Mouse (Mus musculus) brown adipose tissue, adult 24 weeks (tissue): ENCODE data around the gene Psmf1. TPM values are rescaled to one million over a fixed set of nuclear protein-coding genes. Genes with fewer than 3 reads are reported as not detected.
A peak's percentile ranks its signal among the peaks of the same experiment; 100 is the strongest.

ENCODE experiments used
- H3K27ac ChIP-seq: fragments of 200-500 bp; replicated peaks from 2 replicates; pipeline ENCODE4 v1.5.1; 2012; ENCODE audit warnings: low read depth, mild to moderate bottlenecking, low read length
- H3K4me1 ChIP-seq: fragments of 200-500 bp; 2 replicates; pipeline ENCODE4 v1.6.1; 2012; ENCODE audit warnings: low read length, mixed read lengths; ENCODE audit not compliant: control insufficient read depth, insufficient read depth, insufficient read length
- H3K4me3 ChIP-seq: fragments of 200-500 bp; 2 replicates; pipeline ENCODE4 v1.5.1; 2012; ENCODE audit warnings: low read depth, mild to moderate bottlenecking, low read length, moderate library complexity; ENCODE audit not compliant: insufficient read depth
- polyA plus RNA-seq: library from polyadenylated mRNA; stranded (reverse); fragments of >200 nt; gene quantifications from 2 replicates; pipeline ENCODE4 v1.2.4, GENCODE M21; 2012; ENCODE audit not compliant: missing spikeins, insufficient read depth, insufficient read length

Psmf1 gene
- polyA plus RNA-seq, 1 experiment: 18.9 TPM

DNA sequence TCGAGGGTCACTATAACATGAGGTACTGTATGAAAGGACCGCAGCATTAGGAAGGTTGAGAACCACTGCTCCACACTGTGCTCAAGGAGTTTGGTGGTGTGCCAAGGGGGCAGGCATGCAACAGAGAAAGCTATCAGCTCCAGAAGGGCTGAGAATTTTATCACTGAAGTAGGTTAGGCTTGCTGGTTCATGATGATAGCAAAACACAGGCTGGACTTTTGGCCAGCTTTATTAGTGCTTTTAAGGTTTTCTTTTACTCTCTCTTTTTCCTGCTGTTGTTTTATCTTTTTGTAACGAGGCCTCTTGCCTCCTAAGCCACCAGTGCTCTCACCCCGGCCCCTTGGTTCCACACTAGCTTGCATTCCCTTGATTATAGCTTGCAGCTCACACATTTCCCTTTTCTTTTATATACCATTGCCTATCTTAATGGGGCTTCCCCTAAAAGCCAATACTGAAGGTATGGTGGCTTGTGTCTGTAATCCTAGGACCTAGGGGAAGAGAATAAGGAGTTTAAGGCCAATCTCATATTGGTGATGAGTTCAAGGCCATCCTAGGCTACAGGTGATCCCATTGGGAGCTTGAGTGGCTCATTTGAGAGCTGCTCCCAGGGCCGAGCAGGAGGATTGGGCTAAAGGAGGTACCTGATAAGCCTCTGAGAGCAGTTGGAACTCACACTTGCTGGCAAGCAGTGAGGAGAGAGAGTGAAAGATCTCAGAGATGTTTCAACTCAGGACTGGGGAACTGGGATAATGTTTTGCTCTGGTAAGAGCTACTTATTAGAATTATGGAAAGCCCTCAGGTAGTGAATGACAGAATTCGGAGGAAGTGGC, 921 bp downstream of the Psmf1 start:
- Histone ChIP-seq H3K4me1 (peaks cover 10% of the 10 kb centered on the region; the same call in 1 of the 2 replicates), H3K27ac (no peak overlapping the region), H3K4me3 (no peak overlapping the region)

GRCm38 (mm10) chr2:151742084-151742483, 1.9 kb downstream of the Psmf1 start:
- Histone ChIP-seq H3K27ac (no peak overlapping the region), H3K4me3 (no peak overlapping the region)

GRCm38 (mm10) chr2:151740741-151741526, 3.1 kb downstream of the Psmf1 start:
- Histone ChIP-seq H3K27ac (0 out of 2 replicates have a peak overlapping the region, but pooled peaks have one; percentile 6), H3K4me1 (peaks cover 10% of the 10 kb centered on the region; the same call in 1 of the 2 replicates), H3K4me3 (peak overlapping the region; percentile 89)

More at GRCm38 (mm10) chr2:151742084-151742483, 1.9 kb downstream of the Psmf1 start:
- H3K4me1 ChIP-seq: peaks cover 10% of the 10 kb centered on the region; the same call in 1 of the 2 replicates

DNA sequence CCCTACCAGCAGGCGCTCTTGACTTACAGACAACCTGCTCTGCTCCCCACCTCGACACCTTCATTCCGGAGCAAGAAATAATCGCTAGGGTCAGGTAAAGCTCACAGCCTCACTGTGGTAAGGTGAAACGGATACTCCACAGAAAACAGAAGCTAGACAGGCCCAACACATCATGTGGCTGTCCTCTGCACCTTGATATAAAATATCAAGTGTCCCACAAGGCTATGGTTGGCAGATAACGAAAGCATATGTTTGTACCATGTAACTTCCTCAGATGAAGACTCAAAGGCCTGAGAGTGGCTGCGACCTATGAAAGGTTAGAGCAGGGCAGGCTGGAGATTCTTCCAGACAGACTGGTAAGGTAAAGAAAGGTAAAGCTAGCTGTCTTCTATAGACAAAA, 4.5 kb downstream of the Psmf1 start:
- Histone ChIP-seq H3K27ac (no peak overlapping the region), H3K4me3 (peak overlapping the region; percentile 37; the same call in 1 of the 2 replicates), H3K4me1 (peaks cover 10% of the 10 kb centered on the region; the same call in 1 of the 2 replicates)

DNA sequence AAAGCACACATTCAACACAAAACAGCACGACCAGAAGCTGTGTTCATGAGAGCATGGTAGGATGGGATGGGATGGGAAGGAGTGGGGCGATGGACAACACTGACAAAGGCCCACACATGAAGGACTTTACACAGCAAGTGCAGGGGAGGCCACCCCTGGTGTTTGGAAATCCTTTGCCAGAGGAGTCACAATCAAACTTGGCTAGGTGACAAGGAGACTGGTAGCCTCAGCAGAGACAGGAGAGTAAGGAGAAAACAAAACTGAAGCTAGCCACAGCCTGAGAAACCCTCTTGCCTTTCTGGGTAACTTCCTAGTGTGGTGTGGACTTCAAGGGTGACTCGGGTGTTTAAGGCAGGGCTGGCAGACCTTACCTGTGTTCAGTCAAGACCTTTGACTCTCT, 4.9 kb downstream of the Psmf1 start:
- H3K4me3 ChIP-seq: no peak overlapping the region
- peaks cover 10% of the 10 kb centered on the region; the same call in 1 of the 2 replicates for H3K4me1 ChIP-seq
- H3K27ac ChIP-seq: no peak overlapping the region

DNA sequence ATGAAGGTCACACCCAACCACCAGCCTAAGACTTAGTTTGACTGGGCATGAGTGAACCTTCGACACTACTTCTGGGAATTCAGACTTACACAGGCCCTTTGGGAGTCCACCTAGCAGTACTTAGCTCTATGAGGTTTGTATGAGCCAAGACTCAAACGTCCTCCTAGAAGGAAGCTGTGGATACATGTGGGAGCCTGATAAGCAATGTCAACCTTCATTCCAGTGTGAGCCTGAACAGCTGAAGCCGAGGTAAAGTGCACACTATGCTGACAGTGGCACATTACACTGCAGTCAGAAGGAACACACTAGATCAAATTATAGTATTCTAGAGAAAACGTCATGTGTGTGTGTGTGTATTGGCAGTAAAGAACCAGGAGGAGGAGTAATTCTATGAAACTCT, 5.5 kb downstream of the Psmf1 start:
- no peak overlapping the region for H3K27ac ChIP-seq
- peaks cover 10% of the 10 kb centered on the region; the same call in 1 of the 2 replicates for H3K4me1 ChIP-seq
- H3K4me3 ChIP-seq: no peak overlapping the region

- Histone ChIP-seq H3K27ac (no peak overlapping the region), H3K4me1 (peaks cover 8% of the 10 kb centered on the region; the same call in 1 of the 2 replicates), H3K4me3 (no peak overlapping the region)
These were observed 8.6 kb downstream of the Psmf1 start for GRCm38 (mm10) chr2:151735422-151735821.

- Histone ChIP-seq H3K4me1 (no peaks in the 10 kb centered on the region), H3K4me3 (no peak overlapping the region), H3K27ac (no peak overlapping the region)
These were observed 10.7 kb downstream of the Psmf1 start for GRCm38 (mm10) chr2:151733151-151733865.

DNA sequence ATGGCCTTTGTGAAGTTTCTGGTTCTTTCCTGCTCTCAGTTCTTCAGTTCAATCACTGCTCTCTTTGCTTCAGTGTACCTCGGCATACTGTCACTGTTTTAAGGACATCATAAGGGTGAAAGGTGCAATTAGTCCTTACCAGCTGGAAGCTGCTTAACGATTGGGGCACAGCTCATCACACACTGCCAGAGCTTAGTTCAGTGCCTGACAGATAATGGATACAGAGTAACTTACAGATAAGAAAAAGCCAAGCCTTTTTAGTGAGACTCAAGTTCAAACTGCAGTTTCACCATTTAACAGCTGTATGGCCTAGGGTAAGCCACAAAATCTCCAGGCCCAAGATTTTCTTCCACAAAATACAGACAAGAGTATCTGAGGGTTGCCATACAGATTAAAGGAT, 19.9 kb downstream of the Psmf1 start:
- H3K27ac ChIP-seq: no peak overlapping the region
- H3K4me1 ChIP-seq: no peaks in the 10 kb centered on the region
- no peak overlapping the region for H3K4me3 ChIP-seq

DNA sequence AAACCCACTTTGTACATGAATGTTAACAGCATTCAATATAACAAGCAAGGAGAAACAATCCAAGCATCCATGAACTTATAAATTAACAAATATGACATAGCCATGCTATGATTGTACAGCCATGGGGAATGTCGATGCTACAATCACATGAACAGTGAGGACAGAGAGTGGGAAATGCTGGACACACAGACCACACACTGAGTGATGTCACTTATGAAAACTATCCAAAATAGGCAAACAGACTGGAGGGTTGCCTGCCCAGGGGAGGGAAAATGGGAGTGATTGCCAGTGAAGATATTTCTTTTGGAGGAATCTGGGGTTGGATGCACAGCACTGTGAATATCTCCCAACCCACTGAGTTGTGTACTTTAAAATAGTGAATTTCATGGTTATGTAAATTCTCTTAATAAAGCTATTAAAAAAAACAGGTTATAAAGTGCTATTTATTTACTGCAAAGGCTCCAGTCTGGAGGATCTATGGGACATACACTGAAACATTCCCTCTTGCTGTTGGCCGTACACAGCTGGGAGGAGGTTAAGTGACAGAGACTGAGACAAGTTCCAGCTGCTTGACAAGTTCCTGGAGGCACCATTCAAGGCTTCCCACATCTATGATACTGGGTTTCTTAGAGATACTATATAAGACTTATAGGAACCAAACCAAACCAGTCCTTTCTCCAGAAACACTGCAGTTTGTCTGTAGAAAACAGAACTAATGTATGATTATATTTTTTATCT, 27.5 kb downstream of the Psmf1 start:
- H3K4me1 ChIP-seq: no peaks in the 10 kb centered on the region
- no peak overlapping the region for H3K27ac ChIP-seq
- H3K4me3 ChIP-seq: no peak overlapping the region

- H3K4me1 ChIP-seq: no peaks in the 10 kb centered on the region
- H3K4me3 ChIP-seq: no peak overlapping the region
- no peak overlapping the region for H3K27ac ChIP-seq
These were observed 28.5 kb downstream of the Psmf1 start for GRCm38 (mm10) chr2:151715526-151715925.

- Histone ChIP-seq H3K4me1 (no peaks in the 10 kb centered on the region), H3K4me3 (no peak overlapping the region), H3K27ac (no peak overlapping the region)
These were observed 31.3 kb downstream of the Psmf1 start for GRCm38 (mm10) chr2:151712647-151713046.

DNA sequence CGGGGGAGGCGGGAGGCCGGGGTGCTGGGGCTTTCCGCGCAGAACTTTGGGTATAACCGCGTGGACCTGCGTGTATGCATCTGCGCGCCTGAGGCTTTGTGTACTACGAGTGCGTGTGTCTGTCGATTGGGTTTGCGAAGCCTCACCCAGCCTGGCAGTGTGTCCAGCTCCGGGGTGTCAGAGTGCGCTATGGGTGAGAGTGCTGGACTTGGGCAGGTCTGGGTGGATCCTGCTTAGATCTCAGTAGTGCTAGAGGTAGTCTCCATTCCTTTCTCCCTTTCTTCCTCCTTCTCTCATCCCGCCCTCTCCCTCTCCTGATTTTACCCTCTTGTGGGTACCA, 41.2 kb downstream of the Psmf1 start:
- Histone ChIP-seq H3K27ac (no peak overlapping the region), H3K4me3 (peak overlapping the region; percentile 58), H3K4me1 (0 out of 2 replicates have a peak, but pooled peaks cover 3% of the 10 kb centered on the region)

GRCm38 (mm10) chr2:151702146-151702850, 41.7 kb downstream of the Psmf1 start:
- Histone ChIP-seq H3K4me3 (peak overlapping the region; percentile 58), H3K4me1 (0 out of 2 replicates have a peak, but pooled peaks cover 3% of the 10 kb centered on the region), H3K27ac (no peak overlapping the region)
